Mouse (Mus musculus) brain, adult 2 months (tissue): ENCODE data around the gene Knstrn.
A peak's percentile ranks its signal among the peaks of the same experiment; 100 is the strongest.

Experiments used
- DNase-seq: peaks from one replicate; pipeline ENCODE4 v3.0.0; 2011; ENCODE audit warnings: low read depth, low spot score

Knstrn gene

DNA sequence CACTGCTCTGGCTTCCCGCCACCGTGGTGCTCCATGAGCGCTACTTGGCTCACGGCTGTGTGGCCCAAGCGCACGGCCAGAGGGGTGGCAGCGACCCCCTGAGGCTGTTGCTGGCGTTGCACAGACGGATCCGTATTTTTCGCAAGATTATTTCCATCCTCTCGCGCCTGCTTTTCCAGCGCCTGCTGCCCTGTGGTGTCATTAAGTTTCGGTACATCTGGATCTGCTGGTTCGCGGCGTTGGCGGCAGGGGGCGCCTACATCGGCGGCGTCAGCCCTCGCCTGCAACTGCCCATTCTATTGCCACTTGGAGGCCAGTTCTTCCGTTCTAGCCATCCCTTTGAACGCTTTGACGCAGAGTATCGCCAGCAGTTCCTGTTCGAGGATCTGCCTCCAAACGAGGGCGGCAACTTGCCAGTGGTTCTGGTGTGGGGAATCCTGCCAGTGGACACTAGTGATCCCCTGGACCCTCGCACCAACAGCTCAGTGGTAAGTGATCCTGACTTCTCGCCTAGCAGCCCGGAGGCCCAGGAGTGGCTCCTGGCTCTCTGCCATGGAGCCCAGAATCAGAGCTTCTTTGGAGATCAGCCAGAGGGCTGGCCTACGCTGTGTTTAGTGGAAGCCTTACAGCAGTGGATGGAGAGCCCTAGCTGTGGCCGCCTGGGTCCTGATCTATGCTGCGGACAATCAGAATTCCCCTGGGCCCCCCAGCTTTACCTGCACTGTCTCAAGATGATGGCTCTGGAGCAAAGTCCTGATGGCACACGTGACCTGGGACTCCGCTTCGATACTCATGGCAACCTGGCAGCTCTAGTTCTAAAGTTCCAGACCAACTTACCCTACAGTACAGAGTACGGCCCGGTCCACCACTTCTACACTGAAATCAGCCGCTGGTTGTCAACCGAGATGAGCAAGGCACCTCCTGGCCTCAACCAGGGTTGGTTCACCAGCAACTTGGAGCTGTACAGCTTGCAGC, 23.0 kb upstream of the Knstrn start:
- DNase-seq, result peak; percentile 89

- DNase-seq, result no peak
Measured at GRCm38 (mm10) chr2:118791591-118792258, 22.1 kb upstream of the Knstrn start.

DNA sequence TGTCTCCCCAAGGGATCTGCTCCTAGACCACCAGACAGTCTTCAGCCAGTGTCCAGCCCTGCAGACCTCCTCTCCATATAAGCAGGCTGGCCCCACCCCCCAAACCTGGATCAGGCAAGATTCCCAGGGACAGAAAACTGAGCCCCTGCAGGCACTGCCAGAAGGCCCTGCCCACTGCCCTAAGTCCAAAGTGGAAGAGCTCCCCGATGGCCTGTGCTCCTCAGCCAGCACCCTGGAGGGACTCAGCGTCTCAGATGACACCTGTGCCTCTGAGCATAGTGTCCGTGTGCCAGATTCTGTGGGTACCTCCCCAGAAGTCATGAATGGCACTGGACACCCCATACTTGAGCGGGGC, 21.6 kb upstream of the Knstrn start:
- no peak for DNase-seq

DNA sequence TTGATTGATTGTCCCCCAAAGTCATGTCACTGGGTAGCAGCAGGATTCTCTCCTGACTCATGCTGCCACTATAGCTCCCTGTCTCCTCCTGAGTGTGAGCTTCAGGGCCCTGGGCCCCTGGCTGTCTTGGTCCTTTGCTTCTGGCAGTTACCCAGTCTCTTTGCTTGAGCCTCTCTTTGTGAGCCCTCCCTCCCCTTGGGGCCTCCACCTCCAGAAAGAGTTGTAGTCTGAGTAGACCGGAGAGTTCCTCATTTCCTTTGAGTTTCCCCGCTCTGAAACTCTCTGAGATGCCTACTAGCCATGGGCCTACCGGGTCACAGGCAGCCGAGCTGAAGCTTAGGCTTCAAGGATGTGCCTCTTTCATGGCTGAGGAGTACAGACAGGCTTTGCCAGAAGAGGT, 20.2 kb upstream of the Knstrn start:
- no peak for DNase-seq

DNA sequence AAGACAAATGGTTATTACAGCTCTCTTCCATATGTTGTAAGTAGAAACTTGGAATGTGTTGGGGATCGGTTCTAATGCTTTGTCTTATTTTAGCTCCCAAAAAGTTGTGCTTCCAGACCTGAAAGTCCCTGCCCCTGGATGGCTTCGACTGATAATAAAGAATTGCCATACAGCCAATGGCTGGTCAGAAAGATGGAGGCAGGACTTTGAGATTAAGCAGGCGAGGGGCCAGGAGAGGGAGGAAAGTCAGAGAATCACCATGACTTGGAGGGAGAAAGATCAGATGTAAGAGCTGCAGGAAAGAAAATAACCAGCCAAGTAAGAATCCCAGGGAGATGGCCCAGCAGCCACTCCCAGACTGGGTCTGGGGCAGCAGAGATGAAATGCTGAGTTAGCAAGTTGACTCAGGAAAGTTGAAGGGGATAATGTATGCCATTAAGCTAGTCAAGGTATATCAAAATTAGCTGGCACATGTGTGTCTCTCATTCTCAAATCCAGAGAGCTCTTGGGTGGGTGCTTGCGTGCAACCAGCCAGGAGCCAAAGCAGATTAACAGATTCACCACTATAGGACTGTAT, 11.2 kb upstream of the Knstrn start:
- no peak for DNase-seq

DNA sequence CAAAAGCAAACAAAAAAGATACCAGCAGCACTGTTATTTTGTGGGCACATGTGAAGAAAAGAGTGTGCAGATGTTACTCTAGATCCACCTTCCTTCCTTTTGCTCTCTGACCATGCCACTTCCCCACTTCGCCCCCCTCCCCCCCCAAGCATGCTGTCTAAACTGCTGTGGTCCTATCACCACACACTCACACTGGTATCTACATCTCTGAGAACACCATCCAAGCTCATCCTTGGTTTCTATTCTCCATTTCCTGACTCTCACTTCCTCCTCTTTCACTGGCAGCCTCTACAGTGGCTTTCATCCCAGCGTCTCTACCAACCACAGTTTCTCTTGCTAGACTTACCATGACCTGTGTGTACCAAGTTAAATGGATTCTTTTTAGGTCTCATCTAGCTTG, 9.3 kb upstream of the Knstrn start:
- no peak for DNase-seq

DNA sequence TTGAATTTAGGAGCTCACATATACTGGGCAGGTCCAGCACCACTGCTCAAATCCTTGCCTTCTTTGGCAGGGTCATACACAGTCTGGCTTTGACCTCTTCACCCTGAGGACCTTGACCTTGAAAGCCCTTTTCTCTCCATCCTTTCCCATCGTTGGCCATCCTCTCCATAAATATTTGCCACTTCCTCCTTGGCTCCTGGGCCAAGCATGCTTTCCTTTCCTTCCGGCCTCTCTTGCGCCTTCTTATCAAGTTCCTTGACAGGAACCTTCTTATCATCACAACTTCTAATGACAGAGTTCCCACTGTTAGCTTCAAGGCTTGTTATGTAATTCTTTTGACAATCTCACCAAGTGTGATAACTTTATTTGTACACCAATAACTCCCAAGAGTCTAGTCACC, 8.7 kb upstream of the Knstrn start:
- no peak for DNase-seq

DNA sequence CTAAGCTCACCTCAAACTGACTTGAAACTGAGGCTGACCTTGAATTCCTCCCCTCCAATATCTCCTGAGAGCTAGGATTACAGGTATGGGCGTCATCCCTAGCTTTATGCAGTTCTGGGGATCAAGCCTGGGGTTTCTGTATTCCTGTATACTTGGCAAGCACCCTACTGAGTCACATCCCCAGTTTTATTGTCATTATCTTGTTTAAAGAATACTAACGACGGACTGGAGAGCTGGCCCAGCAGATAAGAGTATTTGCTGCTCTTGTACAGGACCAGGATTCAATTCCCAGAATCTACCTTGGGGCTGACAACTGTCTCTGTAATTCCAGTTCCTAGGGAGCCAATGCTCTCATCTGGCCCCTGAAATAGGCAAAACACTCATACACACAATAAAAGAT, 8.0 kb upstream of the Knstrn start:
- no peak for DNase-seq

GRCm38 (mm10) chr2:118806860-118807259, 6.9 kb upstream of the Knstrn start:
- DNase-seq, result peak; percentile 83

DNA sequence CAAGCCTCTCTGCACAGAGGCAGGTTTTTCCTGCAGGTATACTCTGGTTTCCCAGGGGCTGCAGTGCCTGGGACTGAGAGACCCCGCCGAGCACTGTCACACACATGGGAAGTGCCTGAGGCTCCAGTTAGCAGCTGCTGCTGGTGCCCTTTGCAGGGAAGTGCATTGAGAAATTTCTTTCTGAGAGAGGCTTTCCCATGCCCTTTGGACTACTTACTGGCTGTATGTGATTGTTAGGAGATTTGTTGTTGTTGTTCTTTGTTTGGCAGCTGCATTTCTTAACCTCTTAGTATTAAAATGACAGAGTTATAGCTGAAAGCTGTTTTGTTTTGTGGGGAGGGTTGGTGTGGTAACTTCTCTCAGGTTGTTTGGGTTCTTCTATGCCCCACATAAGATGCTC, 2.9 kb upstream of the Knstrn start:
- no peak for DNase-seq

DNA sequence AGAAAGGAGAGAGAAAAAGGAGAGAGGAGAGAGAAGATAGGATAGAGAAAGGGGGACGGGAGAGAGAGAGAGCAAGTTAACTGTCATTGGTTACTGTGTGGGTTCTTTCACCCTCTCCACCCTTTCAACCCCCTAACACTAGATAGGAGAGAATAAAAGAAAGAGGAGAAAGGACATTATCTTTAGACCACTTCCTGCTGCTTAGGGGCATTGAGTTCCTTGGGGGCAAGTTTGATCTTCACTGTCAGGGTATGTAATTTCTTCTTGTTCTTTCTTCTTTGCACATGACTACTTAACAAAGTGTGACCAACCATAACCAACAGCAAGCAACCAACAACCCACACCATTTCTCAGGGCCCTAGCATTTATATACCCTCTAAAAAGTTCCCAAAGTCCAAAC, 1.1 kb upstream of the Knstrn start:
- DNase-seq, result no peak

GRCm38 (mm10) chr2:118822800-118823199, 9.0 kb downstream of the Knstrn start:
- no peak for DNase-seq

DNA sequence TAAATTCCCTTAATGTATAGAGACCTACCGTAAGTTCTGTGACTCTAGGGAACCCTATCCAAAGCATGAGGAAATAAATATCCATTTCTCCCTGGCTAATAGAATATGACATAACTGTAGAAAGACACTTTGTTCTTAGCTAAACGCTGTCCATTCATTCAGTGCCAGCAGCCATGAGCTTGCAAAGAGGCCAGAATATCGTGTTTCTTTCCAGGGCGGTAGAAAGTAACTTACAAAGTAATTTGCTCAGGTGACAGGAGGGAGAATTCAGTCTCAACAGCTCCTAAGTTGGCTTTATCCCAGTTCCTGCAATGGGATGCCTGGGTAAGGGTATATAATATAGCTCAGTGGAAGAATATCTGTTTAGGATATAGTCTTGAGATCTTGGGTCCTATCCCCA, 10.6 kb downstream of the Knstrn start:
- no peak for DNase-seq

DNA sequence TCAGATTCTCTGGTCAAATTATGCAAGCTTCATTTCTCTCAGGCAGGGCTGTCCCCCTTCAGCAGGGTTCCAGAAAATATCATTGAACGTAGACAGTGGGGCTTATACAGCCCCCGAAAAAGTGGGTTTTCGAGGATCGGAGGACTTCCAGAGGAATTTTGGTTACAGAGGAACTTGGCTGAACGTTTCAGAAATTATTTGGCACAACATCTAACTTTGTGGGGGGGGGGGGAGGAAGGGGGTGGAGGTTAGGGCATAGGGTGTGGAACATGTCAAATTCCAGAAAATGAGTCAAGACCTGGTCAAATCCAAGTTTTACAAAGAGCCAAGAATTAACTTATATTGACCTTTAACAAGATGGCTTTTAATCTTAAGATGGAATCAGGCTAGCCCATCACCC, 15.3 kb downstream of the Knstrn start:
- DNase-seq, result no peak

GRCm38 (mm10) chr2:118834061-118834460, 20.3 kb downstream of the Knstrn start:
- DNase-seq, result no peak

- no peak for DNase-seq
Measured at GRCm38 (mm10) chr2:118835115-118835514, 21.3 kb downstream of the Knstrn start.

GRCm38 (mm10) chr2:118838330-118838729, 24.5 kb downstream of the Knstrn start:
- DNase-seq, result no peak

DNA sequence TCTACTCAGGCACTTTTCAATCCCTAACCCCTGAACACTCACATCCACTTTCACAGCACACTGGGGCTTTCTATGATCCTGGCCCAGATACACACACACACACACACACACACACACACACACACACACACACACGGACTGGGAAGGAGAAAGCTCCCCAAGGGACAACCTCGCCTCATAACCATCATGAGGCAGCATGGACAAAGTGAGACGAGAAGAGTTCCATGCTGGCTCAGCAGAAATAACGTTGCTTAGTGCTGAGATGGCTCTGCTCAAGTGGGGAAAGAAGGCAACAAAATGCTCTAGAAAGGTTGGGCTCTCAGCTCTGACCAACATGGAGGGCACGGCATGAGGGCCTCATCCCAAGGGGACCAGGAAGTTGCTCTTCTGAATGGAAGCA, 27.4 kb downstream of the Knstrn start:
- DNase-seq, result no peak

DNA sequence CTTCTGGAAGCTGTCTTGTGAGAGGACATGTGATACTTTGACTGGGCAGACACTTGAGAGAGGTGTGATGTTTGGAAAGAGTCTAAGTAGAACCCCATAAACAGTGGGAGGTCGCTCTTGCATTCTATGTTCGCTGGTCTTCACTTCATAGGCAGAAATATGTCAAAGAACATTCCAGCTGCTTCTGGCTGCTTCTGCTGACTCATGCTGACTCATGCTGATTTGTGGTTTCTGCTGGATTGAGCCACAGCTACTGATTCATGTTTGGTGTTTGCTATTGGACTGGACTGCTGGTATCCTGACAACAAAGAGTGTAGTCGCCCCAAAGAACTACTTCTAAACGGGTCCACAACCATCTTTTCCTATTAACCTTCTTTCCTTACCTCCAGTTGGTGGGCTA, 28.0 kb downstream of the Knstrn start:
- DNase-seq, result peak; percentile 10

DNA sequence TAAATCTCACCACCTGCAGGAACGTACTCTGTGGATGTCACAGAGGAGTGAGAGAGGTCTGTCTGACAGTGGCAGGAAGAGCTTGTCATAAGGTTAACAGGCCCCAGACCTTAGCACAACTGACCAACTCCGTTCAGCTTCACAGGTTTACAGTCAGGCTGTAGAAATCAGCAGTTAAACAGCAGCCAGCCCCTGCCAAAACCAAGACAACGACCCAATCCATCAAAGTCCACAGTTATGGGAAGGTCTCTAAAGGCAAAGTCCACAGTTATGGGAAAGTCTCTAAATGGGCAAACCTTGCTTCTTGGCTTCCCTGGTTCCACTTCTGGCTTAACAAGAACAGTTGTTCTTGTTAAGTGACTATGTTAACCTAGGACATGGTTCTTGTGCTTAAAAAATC, 30.6 kb downstream of the Knstrn start:
- no peak for DNase-seq

- DNase-seq, result no peak
Measured at GRCm38 (mm10) chr2:118846246-118846645, 32.4 kb downstream of the Knstrn start.

DNA sequence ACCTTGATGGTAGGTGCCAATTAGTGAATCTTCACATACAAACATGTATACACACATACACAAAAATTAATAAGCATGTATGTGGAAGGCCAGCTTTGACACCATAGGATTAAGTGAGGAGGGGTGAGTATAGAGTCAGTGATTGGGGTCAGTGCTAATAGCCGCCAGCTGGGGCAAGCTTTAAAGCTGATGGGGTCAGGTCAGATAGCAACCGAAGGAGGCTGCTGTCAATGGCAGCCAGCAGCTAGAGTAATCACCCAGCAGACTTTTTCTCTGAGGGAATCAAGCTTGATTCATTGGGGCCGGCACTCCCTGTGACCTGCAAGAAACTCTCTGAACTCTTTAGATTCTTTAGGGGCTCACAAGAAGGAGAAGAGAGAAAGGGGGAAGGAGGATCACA, 38.0 kb downstream of the Knstrn start:
- no peak for DNase-seq
